Mouse (Mus musculus) liver, adult (tissue): Measurements from ENCODE around the gene Fam107b.
A peak's percentile ranks its signal among the peaks of the same experiment; 100 is the strongest.

ENCODE experiments used
- GATA4 ChIP-seq: IDR thresholded peaks from 2 replicates; pipeline ENCODE4 v1.6.1; 2014; ENCODE audit warnings: mild to moderate bottlenecking, low read length; ENCODE audit not compliant: insufficient replicate concordance

Fam107b gene

GRCm38 (mm10) chr2:3641001-3641770 is 70.9 kb downstream of the Fam107b start:
- TF ChIP-seq GATA4, result no peak

- TF ChIP-seq GATA4, result no peak
Measured at GRCm38 (mm10) chr2:3642949-3643348, 72.7 kb downstream of the Fam107b start.

- no peak for TF ChIP-seq GATA4
Measured at GRCm38 (mm10) chr2:3645741-3646140, 75.5 kb downstream of the Fam107b start.

- no peak for TF ChIP-seq GATA4
Measured at GRCm38 (mm10) chr2:3649171-3649570, 78.9 kb downstream of the Fam107b start.

GRCm38 (mm10) chr2:3654606-3655005 is 84.3 kb downstream of the Fam107b start:
- TF ChIP-seq GATA4, result no peak

- no peak for TF ChIP-seq GATA4
Measured at GRCm38 (mm10) chr2:3656091-3656490, 85.8 kb downstream of the Fam107b start.

- TF ChIP-seq GATA4, result no peak
Measured at GRCm38 (mm10) chr2:3656834-3657233, 86.5 kb downstream of the Fam107b start.

GRCm38 (mm10) chr2:3657376-3657775 is 87.1 kb downstream of the Fam107b start:
- TF ChIP-seq GATA4, result no peak

- TF ChIP-seq GATA4, result no peak
Measured at GRCm38 (mm10) chr2:3657811-3658730, 87.8 kb downstream of the Fam107b start.

GRCm38 (mm10) chr2:3658900-3659299 is 88.6 kb downstream of the Fam107b start:
- TF ChIP-seq GATA4, result no peak

- TF ChIP-seq GATA4, result no peak
Measured at GRCm38 (mm10) chr2:3659300-3659910, 89.1 kb downstream of the Fam107b start.

GRCm38 (mm10) chr2:3664086-3664485 is 93.8 kb downstream of the Fam107b start:
- TF ChIP-seq GATA4, result no peak

- TF ChIP-seq GATA4, result no peak
Measured at GRCm38 (mm10) chr2:3668682-3669081, 98.4 kb downstream of the Fam107b start.

- no peak for TF ChIP-seq GATA4
Measured at GRCm38 (mm10) chr2:3669646-3670045, 99.4 kb downstream of the Fam107b start.

GRCm38 (mm10) chr2:3672654-3673367 is 102.5 kb downstream of the Fam107b start:
- peak; percentile 61; the same call in 1 of the 2 replicates for TF ChIP-seq GATA4
